8 mouse cellular contexts compared by ENCODE assay signal in the genomic region with DNA sequence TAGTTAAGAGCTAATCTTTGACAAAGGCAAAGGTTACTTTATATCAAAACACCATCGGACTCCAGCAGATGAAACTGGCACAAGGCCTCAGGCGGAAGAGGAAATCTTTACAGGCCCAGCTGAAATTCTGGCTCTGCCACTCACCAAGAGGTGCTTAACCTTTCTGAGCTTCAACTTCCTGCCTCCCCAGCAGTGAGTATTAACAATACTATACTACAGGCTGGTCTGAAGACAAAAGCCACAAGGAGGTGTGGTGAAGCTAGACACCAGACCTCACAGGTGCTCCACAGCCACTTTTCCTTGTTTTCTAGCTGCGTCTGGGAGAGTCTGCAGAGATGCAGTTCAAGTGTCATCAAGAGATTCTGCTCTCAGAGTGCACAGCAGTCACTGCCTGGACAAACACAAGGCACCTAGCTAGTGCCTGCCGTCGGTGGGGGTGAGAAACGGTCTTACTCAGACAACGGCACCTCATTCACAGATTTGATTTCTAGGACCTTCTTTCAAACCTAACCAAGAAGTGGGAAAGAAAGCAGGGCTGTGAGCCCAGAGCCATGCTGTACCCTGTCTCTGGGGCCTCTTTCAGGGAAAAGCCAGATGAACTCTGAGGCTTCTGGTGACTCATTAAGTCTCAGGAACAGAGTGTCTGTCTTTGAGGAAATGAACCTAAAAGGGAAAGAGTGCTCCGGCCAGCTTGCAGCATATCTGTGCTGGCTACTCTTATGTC. TPM values are rescaled to one million over a fixed set of nuclear protein-coding genes. Genes with fewer than 3 reads are reported as not detected.
DNase-seq lines count a peak whose midpoint lies in the region; ATAC-seq and TF ChIP-seq lines count a peak whose summit lies in the region.

No protein-coding gene starts in this region.

- TF ChIP-seq CTCF in lung, adult 2 months (IDR thresholded peaks at IDR 0.05; ENCODE audit: insufficient read depth, low read length): no peak

- H3K4me3 ChIP-seq in forebrain, embryonic 14.5 days (ENCODE audit: low read depth, low read length): no peak overlapping the region
- no peak overlapping the region for H3K4me3 ChIP-seq in forebrain, embryonic 15.5 days
- no peak overlapping the region for H3K4me3 ChIP-seq in lung, adult 2 months (replicated peaks; ENCODE audit: extremely low read depth, low read depth, low read length)

- no peak overlapping the region for H3K27ac ChIP-seq in forebrain, embryonic 14.5 days (ENCODE audit: low read depth, low read length)
- no peak overlapping the region for H3K27ac ChIP-seq in forebrain, embryonic 15.5 days (replicated peaks)

- H3K9me3 ChIP-seq in forebrain, embryonic 14.5 days (replicated peaks; ENCODE audit: control insufficient read depth, low read length): no peaks in the 10 kb centered on the region
- H3K9me3 ChIP-seq in forebrain, embryonic 15.5 days: no peaks in the 10 kb centered on the region

- intact Hi-C loops in heart, postnatal 10 days (cut with DNase I): no loop called here

- DNase-seq in forebrain, embryonic 14.5 days (ENCODE audit: low spot score): no peak
- DNase-seq in Muller cell, postnatal 12 days (ENCODE audit: inconsistent ontology term): peak; percentile 42
- DNase-seq in heart, postnatal 10 days: peak; percentile 37
- peak; percentile 46 for DNase-seq in lung, adult 2 months
- no peak for DNase-seq in cerebellum, adult 9-11 months

- no peaks in the 10 kb centered on the region for H3K27me3 ChIP-seq in forebrain, embryonic 14.5 days (replicated peaks; ENCODE audit: control insufficient read depth, insufficient read depth, low read length)
- no peaks in the 10 kb centered on the region for H3K27me3 ChIP-seq in forebrain, embryonic 15.5 days

- no peaks in the 10 kb centered on the region for H3K4me1 ChIP-seq in forebrain, embryonic 14.5 days (ENCODE audit: control insufficient read depth, insufficient read depth, low read length)
- H3K4me1 ChIP-seq in forebrain, embryonic 15.5 days: peaks cover 4% of the 10 kb centered on the region; the same call in 1 of the 2 replicates
- peaks cover 9% of the 10 kb centered on the region; the same call in 1 of the 2 replicates for H3K4me1 ChIP-seq in lung, adult 2 months (ENCODE audit: control insufficient read depth, insufficient read depth, low read length)

- H3K4me2 ChIP-seq in forebrain, embryonic 14.5 days (ENCODE audit: low read length): no peak overlapping the region
- H3K4me2 ChIP-seq in forebrain, embryonic 15.5 days (replicated peaks): no peak overlapping the region

- no peak for ATAC-seq in forebrain, embryonic 14.5 days
- no peak for ATAC-seq in forebrain, embryonic 15.5 days (replicated peaks)
- ATAC-seq in erythroblast, adult 5-6 weeks (replicated peaks; ENCODE audit: low FRiP score, poor library complexity, severe bottlenecking): no peak
- ATAC-seq in cerebellum, adult (ENCODE audit: insufficient number of reproducible peaks, low FRiP score, low TSS enrichment): no peak

- TF ChIP-seq POLR2A in lung, adult 2 months (IDR thresholded peaks at IDR 0.05; ENCODE audit: borderline replicate concordance, extremely low read depth, low read depth, low read length): no peak

- WGBS in forebrain, embryonic 14.5 days: 62% methylated on average over 8 of the region's 8 CpGs
- 58% methylated on average over 8 of the region's 8 CpGs for WGBS in forebrain, embryonic 15.5 days
- WGBS in lung, adult 2 months: 24% methylated on average over 8 of the region's 8 CpGs

- H3K9ac ChIP-seq in forebrain, embryonic 14.5 days (ENCODE audit: low read length): 0 out of 2 replicates have a peak overlapping the region, but pooled peaks have one; percentile 8
- no peak overlapping the region for H3K9ac ChIP-seq in forebrain, embryonic 15.5 days (replicated peaks)

- peaks cover 10% of the 10 kb centered on the region for H3K36me3 ChIP-seq in forebrain, embryonic 14.5 days (ENCODE audit: control insufficient read depth, insufficient read depth, low read length)
- H3K36me3 ChIP-seq in forebrain, embryonic 15.5 days: peaks cover 3% of the 10 kb centered on the region; the same call in 1 of the 2 replicates

RNA-seq across cellular contexts. Expression of gene Tbc1d14, which starts 18.8 kb away (rescaled TPM):
- 92.7 and 114 TPM in 2 replicates for polyA plus RNA-seq in forebrain, embryonic 14.5 days (2014; fragmentation: Nextera tagmentation; extraction: Ambion mirVana)
- polyA plus RNA-seq in forebrain, embryonic 15.5 days (2015; fragmentation: Nextera tagmentation; extraction: Ambion mirVana): 101 and 104 TPM in 2 replicates
- 10 to 100 TPM; 19.4 to 22.8 TPM for total RNA-seq in heart, postnatal 10 days (2021)
- 19.2 and 30.2 TPM in 2 replicates for polyA plus RNA-seq in lung, adult 2 months (2012; rRNA removed)
- 8.1 and 15.9 TPM in 2 replicates for total RNA-seq in erythroblast, adult 5-6 weeks (2015; ENCODE audit: low replicate concordance)
- total RNA-seq in erythroblast, adult 5-6 weeks (2017; ENCODE audit: low replicate concordance): 11.3 and 12.1 TPM in 2 replicates

Comparison
In these comparisons a context has a peak if more than half of its experiments do, and no peak if none do; other contexts are left out.
1. DNase-seq: peak in Muller cell, postnatal 12 days (single experiment), heart, postnatal 10 days (2 of 2) and lung, adult 2 months (single experiment); none in forebrain, embryonic 14.5 days (single experiment) and cerebellum, adult 9-11 months (single experiment).